13 mouse cellular contexts compared by ENCODE assay signal in genomic region chr8:71470913-71471255, GRCm38 (mm10). TPM values are rescaled to one million over a fixed set of nuclear protein-coding genes. Genes with fewer than 3 reads are reported as not detected.
DNase-seq lines count a peak whose midpoint lies in the region; ATAC-seq and TF ChIP-seq lines count a peak whose summit lies in the region.
"Had no signal": no experiment of that assay in that cellular context is flagged by ENCODE, and none has a peak within 500 bp of the region (broad histone marks: within the 10 kb centered on the region; RNA-seq: fewer than 3 reads in every experiment).

No protein-coding gene starts in this region.

- H3K9ac ChIP-seq in hindbrain, embryonic 15.5 days = no peak overlapping the region
- no peak overlapping the region for H3K9ac ChIP-seq in hindbrain, postnatal 0 days (replicated peaks; ENCODE audit: low read length)
- peak overlapping the region; percentile 75; the same call in 1 of the 2 replicates for H3K9ac ChIP-seq in midbrain, embryonic 13.5 days (replicated peaks)
- no peak overlapping the region for H3K9ac ChIP-seq in midbrain, embryonic 16.5 days (ENCODE audit: low read depth, low read length)
- no peak overlapping the region for H3K9ac ChIP-seq in limb, embryonic 15.5 days

- 0 out of 2 replicates have a peak overlapping the region, but pooled peaks have one; percentile 81 for H3K4me3 ChIP-seq in hindbrain, embryonic 15.5 days
- H3K4me3 ChIP-seq in hindbrain, postnatal 0 days (ENCODE audit: low read length) = no peak overlapping the region
- peak overlapping the region; percentile 79; the same call in 1 of the 2 replicates for H3K4me3 ChIP-seq in midbrain, embryonic 13.5 days (replicated peaks)
- no peak overlapping the region for H3K4me3 ChIP-seq in midbrain, embryonic 16.5 days (ENCODE audit: low read depth, low read length)
- H3K4me3 ChIP-seq in limb, embryonic 15.5 days = no peak overlapping the region

- peaks cover 25% of the 10 kb centered on the region for H3K4me1 ChIP-seq in hindbrain, embryonic 15.5 days (replicated peaks)
- H3K4me1 ChIP-seq in hindbrain, postnatal 0 days (ENCODE audit: insufficient read depth, low read length) = no peaks in the 10 kb centered on the region
- peaks cover 26% of the 10 kb centered on the region for H3K4me1 ChIP-seq in midbrain, embryonic 13.5 days (replicated peaks)
- peaks cover 15% of the 10 kb centered on the region for H3K4me1 ChIP-seq in midbrain, embryonic 16.5 days (ENCODE audit: control insufficient read depth, insufficient read depth, low read length)
- H3K4me1 ChIP-seq in limb, embryonic 15.5 days = peaks cover 22% of the 10 kb centered on the region

- no peak for ATAC-seq in hindbrain, embryonic 15.5 days (ENCODE audit: low FRiP score, low read depth)
- ATAC-seq in hindbrain, postnatal 0 days = no peak
- ATAC-seq in midbrain, embryonic 13.5 days = no peak
- ATAC-seq in midbrain, embryonic 16.5 days = no peak
- ATAC-seq in limb, embryonic 15.5 days (ENCODE audit: insufficient number of reproducible peaks, low FRiP score, low TSS enrichment, low read depth) = no peak

- DNase-seq in cerebellum, adult 9-11 months = peak; percentile 61
- no peak for DNase-seq in cerebellum, postnatal 4 days (ENCODE audit: low spot score in 2 of 2)
- DNase-seq in hindbrain, postnatal 0 days (ENCODE audit: low spot score) = no peak
- no peak for DNase-seq in right cerebral cortex, postnatal 10 days (ENCODE audit: low spot score in 2 of 2)
- DNase-seq: gastrocnemius, postnatal 14 days; kidney, adult 11 months; left cerebral cortex, postnatal 4 days; lung, postnatal 4 days; right cerebral cortex, adult 18-20 months had no signal

- WGBS in hindbrain, embryonic 15.5 days = 83% methylated on average over 5 of the region's 5 CpGs
- WGBS in hindbrain, postnatal 0 days = 79% methylated on average over 5 of the region's 5 CpGs
- 79% methylated on average over 5 of the region's 5 CpGs for WGBS in midbrain, embryonic 13.5 days
- WGBS in midbrain, embryonic 16.5 days = 88% methylated on average over 5 of the region's 5 CpGs
- WGBS in limb, embryonic 15.5 days = 69% methylated on average over 5 of the region's 5 CpGs

- H3K36me3 ChIP-seq in hindbrain, embryonic 15.5 days = peaks cover 28% of the 10 kb centered on the region
- H3K36me3 ChIP-seq in hindbrain, postnatal 0 days (ENCODE audit: insufficient read depth, low read length) = peaks cover 34% of the 10 kb centered on the region
- H3K36me3 ChIP-seq in midbrain, embryonic 13.5 days = peaks cover 53% of the 10 kb centered on the region
- peaks cover 23% of the 10 kb centered on the region for H3K36me3 ChIP-seq in midbrain, embryonic 16.5 days (ENCODE audit: control insufficient read depth, insufficient read depth, low read length)
- peaks cover 50% of the 10 kb centered on the region for H3K36me3 ChIP-seq in limb, embryonic 15.5 days

- H3K9me3 ChIP-seq in hindbrain, embryonic 15.5 days = no peaks in the 10 kb centered on the region
- no peaks in the 10 kb centered on the region for H3K9me3 ChIP-seq in hindbrain, postnatal 0 days (ENCODE audit: low read length)
- no peaks in the 10 kb centered on the region for H3K9me3 ChIP-seq in midbrain, embryonic 13.5 days
- no peaks in the 10 kb centered on the region for H3K9me3 ChIP-seq in midbrain, embryonic 16.5 days (replicated peaks; ENCODE audit: control insufficient read depth, low read length, poor library complexity, severe bottlenecking)
- H3K9me3 ChIP-seq in limb, embryonic 15.5 days = no peaks in the 10 kb centered on the region

- TF ChIP-seq CTCF in hindbrain, postnatal 0 days (IDR thresholded peaks at IDR 0.05; ENCODE audit: low read depth) = no peak

- peak overlapping the region; percentile 92; the same call in 1 of the 2 replicates for H3K4me2 ChIP-seq in hindbrain, embryonic 15.5 days
- H3K4me2 ChIP-seq in hindbrain, postnatal 0 days (ENCODE audit: low read depth, low read length) = no peak overlapping the region
- 0 out of 2 replicates have a peak overlapping the region, but pooled peaks have one; percentile 83 for H3K4me2 ChIP-seq in midbrain, embryonic 13.5 days (replicated peaks)
- H3K4me2 ChIP-seq in midbrain, embryonic 16.5 days (ENCODE audit: low read length) = no peak overlapping the region; the same call in 1 of the 2 replicates
- H3K4me2 ChIP-seq in limb, embryonic 15.5 days = 0 out of 2 replicates have a peak overlapping the region, but pooled peaks have one; percentile 66

- no peak overlapping the region for H3K27ac ChIP-seq in hindbrain, embryonic 15.5 days (replicated peaks)
- no peak overlapping the region for H3K27ac ChIP-seq in hindbrain, postnatal 0 days
- H3K27ac ChIP-seq in midbrain, embryonic 13.5 days = no peak overlapping the region
- no peak overlapping the region for H3K27ac ChIP-seq in midbrain, embryonic 16.5 days (ENCODE audit: low read length)
- no peak overlapping the region for H3K27ac ChIP-seq in limb, embryonic 15.5 days

- no peaks in the 10 kb centered on the region for H3K27me3 ChIP-seq in hindbrain, embryonic 15.5 days
- H3K27me3 ChIP-seq in hindbrain, postnatal 0 days (ENCODE audit: insufficient read depth, low read length) = no peaks in the 10 kb centered on the region
- H3K27me3 ChIP-seq in midbrain, embryonic 13.5 days = no peaks in the 10 kb centered on the region
- H3K27me3 ChIP-seq in midbrain, embryonic 16.5 days (ENCODE audit: control insufficient read depth, insufficient read depth, low read depth, low read length) = no peaks in the 10 kb centered on the region
- no peaks in the 10 kb centered on the region for H3K27me3 ChIP-seq in limb, embryonic 15.5 days

RNA-seq across cellular contexts. Expression of gene Dda1, which starts 1.9 kb away (rescaled TPM):
- polyA plus RNA-seq in hindbrain, embryonic 15.5 days (2015; fragmentation: Nextera tagmentation; extraction: Ambion mirVana) = 217 and 231 TPM in 2 replicates
- total RNA-seq in hindbrain, postnatal 0 days (2014; rRNA removed) = 191 and 195 TPM in 2 replicates
- 241 and 246 TPM in 2 replicates for polyA plus RNA-seq in hindbrain, postnatal 0 days (2015; fragmentation: Nextera tagmentation; extraction: Ambion mirVana)
- 197 TPM in 2 replicates for polyA plus RNA-seq in midbrain, embryonic 13.5 days (2015; fragmentation: Nextera tagmentation; extraction: Ambion mirVana)
- 224 and 231 TPM in 2 replicates for polyA plus RNA-seq in midbrain, embryonic 16.5 days (2015; fragmentation: Nextera tagmentation; extraction: Ambion mirVana)
- polyA plus RNA-seq in limb, embryonic 15.5 days (2015; fragmentation: Nextera tagmentation; extraction: Ambion mirVana) = 98.4 and 107 TPM in 2 replicates

RNA-seq across cellular contexts. Expression of gene Mrpl34, which starts 6.1 kb away (rescaled TPM):
- polyA plus RNA-seq in hindbrain, embryonic 15.5 days (2015; fragmentation: Nextera tagmentation; extraction: Ambion mirVana) = 172 and 189 TPM in 2 replicates
- total RNA-seq in hindbrain, postnatal 0 days (2014; rRNA removed) = 77.9 and 127 TPM in 2 replicates
- polyA plus RNA-seq in hindbrain, postnatal 0 days (2015; fragmentation: Nextera tagmentation; extraction: Ambion mirVana) = 155 and 164 TPM in 2 replicates
- 242 TPM in 2 replicates for polyA plus RNA-seq in midbrain, embryonic 13.5 days (2015; fragmentation: Nextera tagmentation; extraction: Ambion mirVana)
- 182 and 191 TPM in 2 replicates for polyA plus RNA-seq in midbrain, embryonic 16.5 days (2015; fragmentation: Nextera tagmentation; extraction: Ambion mirVana)
- 100 and 122 TPM in 2 replicates for polyA plus RNA-seq in limb, embryonic 15.5 days (2015; fragmentation: Nextera tagmentation; extraction: Ambion mirVana)

RNA-seq across cellular contexts. Expression of gene Abhd8, which starts 7.4 kb away (rescaled TPM):
- 183 and 195 TPM in 2 replicates for polyA plus RNA-seq in hindbrain, embryonic 15.5 days (2015; fragmentation: Nextera tagmentation; extraction: Ambion mirVana)
- total RNA-seq in hindbrain, postnatal 0 days (2014; rRNA removed) = 325 and 330 TPM in 2 replicates
- polyA plus RNA-seq in hindbrain, postnatal 0 days (2015; fragmentation: Nextera tagmentation; extraction: Ambion mirVana) = 190 and 195 TPM in 2 replicates
- polyA plus RNA-seq in midbrain, embryonic 13.5 days (2015; fragmentation: Nextera tagmentation; extraction: Ambion mirVana) = 114 and 133 TPM in 2 replicates
- polyA plus RNA-seq in midbrain, embryonic 16.5 days (2015; fragmentation: Nextera tagmentation; extraction: Ambion mirVana) = 176 TPM in 2 replicates
- 65.7 and 67.2 TPM in 2 replicates for polyA plus RNA-seq in limb, embryonic 15.5 days (2015; fragmentation: Nextera tagmentation; extraction: Ambion mirVana)

RNA-seq across cellular contexts. Expression of gene Ano8, which starts 14.9 kb away (rescaled TPM):
- polyA plus RNA-seq in hindbrain, embryonic 15.5 days (2015; fragmentation: Nextera tagmentation; extraction: Ambion mirVana) = 7.7 and 8.6 TPM in 2 replicates
- total RNA-seq in hindbrain, postnatal 0 days (2014; rRNA removed) = 78.6 and 80.5 TPM in 2 replicates
- polyA plus RNA-seq in hindbrain, postnatal 0 days (2015; fragmentation: Nextera tagmentation; extraction: Ambion mirVana) = 4.7 and 5.3 TPM in 2 replicates
- polyA plus RNA-seq in midbrain, embryonic 13.5 days (2015; fragmentation: Nextera tagmentation; extraction: Ambion mirVana) = 5.3 and 9.3 TPM in 2 replicates
- polyA plus RNA-seq in midbrain, embryonic 16.5 days (2015; fragmentation: Nextera tagmentation; extraction: Ambion mirVana) = 4.0 and 5.9 TPM in 2 replicates
- 1.3 and 1.4 TPM in 2 replicates for polyA plus RNA-seq in limb, embryonic 15.5 days (2015; fragmentation: Nextera tagmentation; extraction: Ambion mirVana)

RNA-seq across cellular contexts. Expression of gene Gtpbp3, which starts 17.0 kb away (rescaled TPM):
- 12.0 and 15.3 TPM in 2 replicates for polyA plus RNA-seq in hindbrain, embryonic 15.5 days (2015; fragmentation: Nextera tagmentation; extraction: Ambion mirVana)
- total RNA-seq in hindbrain, postnatal 0 days (2014; rRNA removed) = 36.1 and 58.5 TPM in 2 replicates
- 12.1 and 15.5 TPM in 2 replicates for polyA plus RNA-seq in hindbrain, postnatal 0 days (2015; fragmentation: Nextera tagmentation; extraction: Ambion mirVana)
- 11.6 and 13.2 TPM in 2 replicates for polyA plus RNA-seq in midbrain, embryonic 13.5 days (2015; fragmentation: Nextera tagmentation; extraction: Ambion mirVana)
- polyA plus RNA-seq in midbrain, embryonic 16.5 days (2015; fragmentation: Nextera tagmentation; extraction: Ambion mirVana) = 11.8 and 12.5 TPM in 2 replicates
- polyA plus RNA-seq in limb, embryonic 15.5 days (2015; fragmentation: Nextera tagmentation; extraction: Ambion mirVana) = 16.5 and 19.2 TPM in 2 replicates

Comparison
In these comparisons a context has a peak if more than half of its experiments do, and no peak if none do; other contexts are left out.
1. H3K4me2 ChIP-seq: peak in hindbrain, embryonic 15.5 days (single experiment), midbrain, embryonic 13.5 days (single experiment) and limb, embryonic 15.5 days (single experiment); none in hindbrain, postnatal 0 days (single experiment) and midbrain, embryonic 16.5 days (single experiment).
2. H3K4me3 ChIP-seq: peak in hindbrain, embryonic 15.5 days (single experiment) and midbrain, embryonic 13.5 days (single experiment); none in hindbrain, postnatal 0 days (single experiment), midbrain, embryonic 16.5 days (single experiment) and limb, embryonic 15.5 days (single experiment).